ENCODE assay signal across 8 mouse cellular contexts in the genomic region with DNA sequence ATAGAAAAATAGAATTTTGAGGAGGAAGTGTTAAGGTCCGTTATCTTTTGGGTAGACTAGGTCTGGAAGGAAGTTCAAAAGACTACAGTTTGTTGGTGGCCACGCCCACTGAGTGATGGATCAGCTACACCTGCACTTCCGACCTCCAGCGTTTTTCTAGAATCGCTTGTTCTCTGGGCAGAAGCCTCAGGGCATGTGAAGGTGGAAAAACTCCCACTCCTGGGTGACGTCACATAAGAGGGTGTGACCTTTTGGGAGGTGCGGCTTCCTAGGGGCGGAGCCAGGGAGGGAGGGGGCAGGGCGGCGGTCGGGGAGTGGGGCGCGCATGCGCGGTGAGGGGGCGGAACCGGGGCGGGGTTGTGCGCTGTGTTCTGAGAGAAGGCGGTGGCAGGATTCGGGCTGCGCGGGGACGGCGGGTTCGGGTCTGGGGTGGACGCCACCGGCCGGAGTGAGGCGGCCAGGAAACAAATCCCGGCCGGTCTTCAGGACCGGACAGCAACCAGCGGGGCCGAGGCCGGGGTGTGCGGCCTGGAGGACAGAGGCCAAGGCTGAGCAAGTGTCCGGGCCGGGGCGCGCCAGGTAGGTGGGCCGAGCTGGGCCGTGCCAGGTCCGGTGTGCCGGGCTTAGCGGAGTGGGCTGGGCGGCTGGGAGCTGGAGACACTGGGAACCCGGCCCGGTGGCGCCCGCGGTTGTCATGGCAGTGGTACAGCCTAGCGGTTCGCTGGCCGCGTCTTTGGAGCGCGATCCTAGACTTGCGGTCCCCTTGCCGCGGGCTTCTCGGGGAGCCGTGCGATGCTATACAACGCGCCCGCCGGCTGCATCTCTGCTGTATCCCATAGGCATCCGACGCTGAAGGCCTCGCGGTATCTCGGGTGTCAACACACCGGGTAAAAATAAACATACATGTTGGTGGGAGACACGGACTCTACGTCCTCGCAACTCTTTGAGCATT. TPM values are rescaled to one million over a fixed set of nuclear protein-coding genes. Genes with fewer than 3 reads are reported as not detected.
DNase-seq lines count a peak whose midpoint lies in the region; ATAC-seq and TF ChIP-seq lines count a peak whose summit lies in the region.

Gene Inpp4a, plus strand, starts transcription at position 326 of the 952 bp plus-strand sequence.

- H3K27me3 ChIP-seq in C2C12 (ENCODE audit: control insufficient read depth, insufficient read depth, insufficient read length) (no peaks in the 10 kb centered on the region), myocyte (ENCODE audit: control insufficient read depth, insufficient read depth, insufficient read length) (no peaks in the 10 kb centered on the region)
- peaks cover 26% of the 10 kb centered on the region for H3K27me3 ChIP-seq in erythroblast, embryonic 14.5 days (ENCODE audit: control insufficient read depth)
- H3K27me3 ChIP-seq in heart, embryonic 11.5 days (ENCODE audit: control insufficient read depth, insufficient read depth, low read length): no peaks in the 10 kb centered on the region
- no peaks in the 10 kb centered on the region for H3K27me3 ChIP-seq in kidney, embryonic 16.5 days (ENCODE audit: insufficient read depth, low read length)
- no peaks in the 10 kb centered on the region for H3K27me3 ChIP-seq in liver, adult 2 months (ENCODE audit: control insufficient read depth, insufficient read depth, low read length)
- H3K27me3 ChIP-seq in splenic B cell, adult 2 months (ENCODE audit: control insufficient read depth, insufficient read depth, low read length, poor library complexity, severe bottlenecking): no peaks in the 10 kb centered on the region; the same call in 1 of the 2 replicates

- peak; percentile 59; the same call in 1 of the 2 replicates for TF ChIP-seq POLR2A in brain, embryonic 14.5 days (IDR thresholded peaks at IDR 0.05; ENCODE audit: borderline replicate concordance, extremely low read depth, insufficient read depth, insufficient read length, poor library complexity, severe bottlenecking)
- TF ChIP-seq POLR2A in liver, adult 2 months (IDR thresholded peaks at IDR 0.05; ENCODE audit: extremely low read depth, insufficient read depth, low read length): peak; percentile 85
- peak; percentile 70 for TF ChIP-seq POLR2A in myocyte (IDR thresholded peaks at IDR 0.05; ENCODE audit: insufficient read length, low read depth)

- peak within 1 kb of the TSS; percentile 52 for H3K4me3 ChIP-seq in C2C12 (ENCODE audit: insufficient read depth, poor library complexity, severe bottlenecking)
- H3K4me3 ChIP-seq in erythroblast, embryonic 14.5 days (replicated peaks): peak within 1 kb of the TSS; percentile 72
- H3K4me3 ChIP-seq in heart, embryonic 11.5 days (ENCODE audit: low read depth, low read length): peak within 1 kb of the TSS; percentile 96
- peak within 1 kb of the TSS; percentile 81 for H3K4me3 ChIP-seq in kidney, embryonic 16.5 days (ENCODE audit: low read length)
- peak within 1 kb of the TSS; percentile 69 for H3K4me3 ChIP-seq in liver, adult 2 months (ENCODE audit: insufficient read depth, low read depth, low read length)
- H3K4me3 ChIP-seq in myocyte: peak within 1 kb of the TSS; percentile 32

- H3K4me2 ChIP-seq in heart, embryonic 11.5 days: peak within 1 kb of the TSS; percentile 83
- peak within 1 kb of the TSS; percentile 74 for H3K4me2 ChIP-seq in kidney, embryonic 16.5 days (replicated peaks; ENCODE audit: low read depth, low read length)
- peak within 1 kb of the TSS; percentile 92 for H3K4me2 ChIP-seq in myocyte (ENCODE audit: low read depth)

- ATAC-seq in heart, embryonic 11.5 days (replicated peaks; ENCODE audit: insufficient number of reproducible peaks, low FRiP score, low TSS enrichment): peak; percentile 92
- peak; percentile 96 for ATAC-seq in kidney, embryonic 16.5 days (ENCODE audit: low FRiP score, low TSS enrichment)

- under 1% methylated on average over 72 of the region's 77 CpGs for WGBS in heart, embryonic 11.5 days (ENCODE audit: insufficient replicate concordance)
- under 1% methylated on average over 73 of the region's 77 CpGs for WGBS in kidney, embryonic 16.5 days
- WGBS in liver, adult 2 months: under 1% methylated on average over 76 of the region's 77 CpGs

- no peaks in the 10 kb centered on the region; the same call in 1 of the 2 replicates for H3K9me3 ChIP-seq in erythroblast, embryonic 14.5 days (ENCODE audit: control insufficient read depth, low read length)
- no peaks in the 10 kb centered on the region for H3K9me3 ChIP-seq in heart, embryonic 11.5 days (replicated peaks; ENCODE audit: control insufficient read depth, low read length)
- H3K9me3 ChIP-seq in kidney, embryonic 16.5 days (ENCODE audit: low read length): no peaks in the 10 kb centered on the region

- peaks cover 13% of the 10 kb centered on the region for H3K4me1 ChIP-seq in erythroblast, embryonic 14.5 days (ENCODE audit: control insufficient read depth)
- peaks cover 10% of the 10 kb centered on the region for H3K4me1 ChIP-seq in heart, embryonic 11.5 days (ENCODE audit: control insufficient read depth, insufficient read depth, low read length)
- H3K4me1 ChIP-seq in kidney, embryonic 16.5 days (ENCODE audit: insufficient read depth, low read length): peaks cover 10% of the 10 kb centered on the region
- peaks cover 9% of the 10 kb centered on the region for H3K4me1 ChIP-seq in liver, adult 2 months (ENCODE audit: control insufficient read depth, insufficient read depth, low read length)

- H3ac ChIP-seq in C2C12 (ENCODE audit: control insufficient read depth, insufficient read length, low read depth): peak within 1 kb of the TSS; percentile 96
- peak within 1 kb of the TSS; percentile 57 for H3ac ChIP-seq in myocyte (ENCODE audit: control insufficient read depth, insufficient read length)

- no peak within 1 kb of the TSS; the same call in 1 of the 2 replicates for H3K27ac ChIP-seq in heart, embryonic 11.5 days (ENCODE audit: low read depth, low read length)
- H3K27ac ChIP-seq in kidney, embryonic 16.5 days (ENCODE audit: low read length): peak within 1 kb of the TSS; percentile 46; the same call in 1 of the 2 replicates
- peak within 1 kb of the TSS; percentile 59 for H3K27ac ChIP-seq in liver, adult 2 months (replicated peaks; ENCODE audit: insufficient read depth, low read depth, low read length)

- peaks cover 5% of the 10 kb centered on the region for H3K79me2 ChIP-seq in C2C12 (ENCODE audit: control insufficient read depth, insufficient read depth)
- peaks cover 33% of the 10 kb centered on the region; the same call in 1 of the 2 replicates for H3K79me2 ChIP-seq in liver, adult 2 months (ENCODE audit: control insufficient read depth, insufficient read depth, low read length)
- no peaks in the 10 kb centered on the region for H3K79me2 ChIP-seq in myocyte (ENCODE audit: control insufficient read depth, insufficient read depth)

- no peak for TF ChIP-seq CTCF in C2C12 (IDR thresholded peaks at IDR 0.05; ENCODE audit: control insufficient read depth, insufficient read depth, insufficient read length)
- no peak for TF ChIP-seq CTCF in brain, embryonic 14.5 days (IDR thresholded peaks at IDR 0.05; ENCODE audit: borderline replicate concordance, extremely low read depth, insufficient read depth, insufficient read length)
- TF ChIP-seq CTCF in liver, adult 2 months (IDR thresholded peaks at IDR 0.05; ENCODE audit: low read depth, low read length): no peak

- H3K9ac ChIP-seq in heart, embryonic 11.5 days (ENCODE audit: low read depth, low read length): peak within 1 kb of the TSS; percentile 84
- H3K9ac ChIP-seq in kidney, embryonic 16.5 days (replicated peaks; ENCODE audit: low read length): peak within 1 kb of the TSS; percentile 83
- peak within 1 kb of the TSS; percentile 88 for H3K9ac ChIP-seq in liver, adult 2 months (ENCODE audit: low read depth, low read length)

- DNase-seq in brain, embryonic 14.5 days (ENCODE audit: low read depth): peak; percentile 96
- DNase-seq in liver, adult 2 months (ENCODE audit: extremely low read depth, low read depth, low spot score): peak; percentile 93
- DNase-seq in splenic B cell, adult 2 months (ENCODE audit: low read depth, low spot score): peak; percentile 98

- no peaks in the 10 kb centered on the region for H3K79me3 ChIP-seq in C2C12 (ENCODE audit: low read depth)

- H3K36me3 ChIP-seq in C2C12 (ENCODE audit: control insufficient read depth, insufficient read depth): no peaks in the 10 kb centered on the region
- H3K36me3 ChIP-seq in erythroblast, embryonic 14.5 days (ENCODE audit: control insufficient read depth): no peaks in the 10 kb centered on the region
- no peaks in the 10 kb centered on the region for H3K36me3 ChIP-seq in heart, embryonic 11.5 days (ENCODE audit: control insufficient read depth, insufficient read depth, low read length)
- H3K36me3 ChIP-seq in kidney, embryonic 16.5 days (ENCODE audit: insufficient read depth, low read length): no peaks in the 10 kb centered on the region
- H3K36me3 ChIP-seq in liver, adult 2 months (ENCODE audit: control insufficient read depth, insufficient read depth, low read length): no peaks in the 10 kb centered on the region
- H3K36me3 ChIP-seq in myocyte (ENCODE audit: control insufficient read depth, insufficient read depth): no peaks in the 10 kb centered on the region
- H3K36me3 ChIP-seq in splenic B cell, adult 2 months (ENCODE audit: control insufficient read depth, insufficient read depth, low read length, poor library complexity, severe bottlenecking): no peaks in the 10 kb centered on the region

TF ChIP-seq in C2C12, 6 proteins besides CTCF, POLR2A, EP300 and RAD21 (continues in another document):
- TF ChIP-seq MYOG (IDR thresholded peaks at IDR 0.05; ENCODE audit: control insufficient read depth, extremely low read depth, insufficient read length) (no peak), MYOD1 (IDR thresholded peaks at IDR 0.05; ENCODE audit: control insufficient read depth, insufficient read length, low read depth) (no peak), CEBPB (IDR thresholded peaks at IDR 0.05; ENCODE audit: low read depth) (no peak), USF1 (IDR thresholded peaks at IDR 0.05; ENCODE audit: low read depth) (no peak)

TF ChIP-seq in myocyte, 11 proteins besides CTCF, POLR2A, EP300 and RAD21:
- no peak for TF ChIP-seq MYOD1 (IDR thresholded peaks at IDR 0.05; ENCODE audit: control insufficient read depth in 1 of 3, insufficient read length in 2 of 3, low read depth in 2 of 3)
- peak; percentile 71 for TF ChIP-seq POLR2AphosphoS2 (IDR thresholded peaks at IDR 0.05; ENCODE audit: insufficient read length, low read depth)

RNA-seq across cellular contexts. Expression of gene Inpp4a, which starts in this region (rescaled TPM):
- polyA plus RNA-seq in C2C12 (2012; fragmentation: generic; extraction: Trizol) (2.4 TPM), myocyte (2012; fragmentation: generic; extraction: Trizol) (4.9 TPM)
- polyA plus RNA-seq in brain, embryonic 14.5 days (2012; rRNA removed): 34.6 and 47.3 TPM in 2 replicates
- 0.01 and 0.02 TPM in 2 replicates for polyA plus RNA-seq in erythroblast, embryonic 14.5 days (2012)
- polyA plus RNA-seq in heart, embryonic 11.5 days (2014; fragmentation: Nextera tagmentation; extraction: Ambion mirVana): 12.7 and 13.3 TPM in 2 replicates
- polyA plus RNA-seq in kidney, embryonic 16.5 days (2015; fragmentation: Nextera tagmentation; extraction: Ambion mirVana): 19.2 and 21.3 TPM in 2 replicates
- total RNA-seq in liver, adult 2 months (2014; rRNA removed): 12.4 and 19.2 TPM in 2 replicates
- polyA plus RNA-seq in liver, adult 2 months (2012; rRNA removed): 8.1 and 8.2 TPM in 2 replicates

Comparison
In these comparisons a context has a peak if more than half of its experiments do, and no peak if none do; other contexts are left out.
1. H3K4me3 ChIP-seq: peak in every context shown above with its lines; median percentile 96 in heart, embryonic 11.5 days; 81 in kidney, embryonic 16.5 days; 72 in erythroblast, embryonic 14.5 days; 69 in liver, adult 2 months; 52 in C2C12; 32 in myocyte.